Mouse (Mus musculus): Measurements from ENCODE around the gene Mindy4. TPM values are rescaled to one million over a fixed set of nuclear protein-coding genes. Genes with fewer than 3 reads are reported as not detected.
"Not testable (repeated sequence)": the region's sequence is repeated elsewhere in the genome, so short reads cannot be mapped to it uniquely, and the experiment has no call there.

Gene Mindy4
- total RNA-seq (2021), result 1 to 10 TPM; 2.9 to 5.6 TPM
- polyA plus RNA-seq (2012; rRNA removed), result 5.5 and 5.9 TPM in 2 replicates
- long read RNA-seq, full-length matches to known transcripts, result 1 of 2 reads
- long read RNA-seq, partial matches to known transcripts, result 0 of 2 reads
- long read RNA-seq, other reads (novel, unspliced or antisense), result 1 of 2 reads

DNA sequence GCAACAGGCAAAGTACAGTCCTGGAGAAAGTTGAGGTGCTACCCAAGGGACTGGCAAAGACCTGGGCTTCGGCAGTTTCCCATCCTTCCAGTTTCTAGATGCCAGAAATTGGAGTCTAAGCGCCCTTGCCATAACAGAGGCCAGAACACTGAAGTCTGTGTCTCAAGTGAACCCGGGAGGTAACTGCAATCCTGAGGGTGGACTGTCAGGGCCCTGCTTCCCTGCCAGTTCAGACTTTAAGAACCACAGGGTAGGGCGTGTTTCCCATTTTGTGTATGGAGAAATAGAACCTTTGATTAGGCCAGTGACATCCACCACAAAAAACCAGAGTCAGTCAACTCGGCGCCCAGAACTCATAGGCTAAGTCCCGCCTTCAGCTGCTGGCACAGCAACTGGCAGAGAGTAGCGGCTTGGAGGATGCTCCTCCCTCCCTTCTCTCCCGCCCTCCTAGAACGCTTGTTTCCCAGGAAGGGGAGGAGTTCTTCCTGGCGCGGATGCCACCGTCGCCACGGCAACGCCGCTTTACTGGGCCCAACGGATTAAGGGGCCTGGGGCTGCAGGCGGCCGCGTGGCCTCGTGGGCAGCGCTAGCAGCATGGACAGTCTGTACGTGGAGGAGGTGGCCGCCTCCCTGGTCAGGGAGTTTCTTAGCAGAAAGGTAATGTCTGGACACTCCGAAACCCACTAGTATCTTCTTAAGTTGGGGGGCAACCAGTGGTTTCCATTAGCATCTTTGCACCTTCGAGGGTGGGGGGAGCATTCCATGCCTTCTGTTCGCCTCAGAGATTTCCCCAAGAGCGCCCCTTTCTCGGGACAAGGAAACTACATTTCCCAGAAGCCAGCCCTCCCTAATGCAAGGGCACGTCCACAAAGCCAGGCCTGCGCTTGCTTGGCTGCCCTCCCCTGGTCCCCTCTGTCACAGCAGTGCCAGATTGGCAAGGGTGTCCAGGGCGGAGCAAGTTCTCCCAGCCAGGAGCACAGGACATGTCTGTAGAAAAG, at the start of gene Mindy4:
Mindy4 (plus strand) TSS at position 471 of the 998 bp plus-strand sequence.
- peak; percentile 93 for DNase-seq

DNA sequence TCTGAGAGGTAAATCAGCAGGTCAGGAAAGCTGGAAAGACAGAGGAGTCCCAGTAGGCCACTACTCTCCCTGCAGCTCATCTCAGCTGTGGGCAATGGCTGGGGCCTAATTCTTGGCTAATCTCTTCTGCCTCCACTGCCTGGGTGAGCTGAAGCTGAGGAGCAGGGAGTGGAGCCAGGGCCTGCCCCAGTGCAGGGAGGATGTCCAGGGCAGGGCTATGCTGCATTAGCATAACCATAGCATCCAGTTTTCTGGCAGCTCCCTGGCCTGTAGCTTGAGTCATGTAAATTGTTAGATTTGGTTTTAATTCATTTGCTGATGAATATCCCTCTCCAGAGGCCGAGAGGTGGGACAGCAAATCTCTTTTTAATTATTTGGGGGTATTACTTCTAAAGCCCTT, 43.9 kb upstream of the Mindy4 start:
- no peak for DNase-seq

DNA sequence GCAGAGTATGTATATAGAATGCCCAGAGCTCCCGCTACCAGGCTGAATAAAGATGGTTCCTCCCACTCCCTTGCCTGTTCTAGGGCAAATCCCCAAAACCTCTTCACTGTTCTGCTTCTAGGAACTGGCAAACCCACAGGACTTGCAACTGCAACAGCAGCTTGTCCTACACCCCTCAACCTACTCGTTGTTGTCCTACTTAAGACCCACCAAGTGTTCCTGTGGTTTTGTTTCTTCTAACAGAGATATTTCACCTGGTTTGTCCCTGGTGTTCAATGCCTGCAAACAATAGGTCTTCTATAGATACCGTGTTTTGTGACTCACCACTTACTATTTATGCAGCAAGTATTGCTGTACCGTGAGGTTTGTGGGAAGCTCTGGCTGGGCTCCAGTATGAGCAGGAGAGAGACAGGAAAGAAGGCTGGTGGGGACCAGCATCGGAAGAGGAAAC, 41.8 kb upstream of the Mindy4 start:
- no peak for DNase-seq

DNA sequence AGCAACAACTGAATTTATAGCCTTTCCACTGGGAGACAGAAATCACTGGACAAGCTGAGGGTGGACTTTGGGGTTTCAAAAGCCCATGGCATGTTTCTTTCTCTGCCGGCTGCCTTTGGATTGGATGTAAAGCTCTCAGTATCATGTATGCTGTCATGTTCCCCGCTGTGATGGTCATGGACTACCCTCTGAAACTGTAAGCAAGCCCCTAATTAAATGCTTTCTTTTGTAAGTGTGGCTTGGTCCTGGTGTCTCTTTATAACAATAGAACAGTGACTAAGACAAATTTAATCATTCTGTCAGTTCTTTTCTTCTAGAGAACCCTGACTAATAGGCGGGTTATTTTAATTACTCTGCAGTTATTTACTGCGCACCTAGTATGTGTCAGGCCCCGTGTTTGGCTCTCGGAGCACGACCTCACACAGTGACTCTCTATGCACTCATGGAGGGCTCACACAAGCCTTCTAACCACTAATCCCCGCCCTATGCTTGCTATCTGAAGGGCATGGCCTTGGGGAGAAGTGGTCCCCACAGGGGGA, 40.1 kb upstream of the Mindy4 start:
- DNase-seq, result no peak

DNA sequence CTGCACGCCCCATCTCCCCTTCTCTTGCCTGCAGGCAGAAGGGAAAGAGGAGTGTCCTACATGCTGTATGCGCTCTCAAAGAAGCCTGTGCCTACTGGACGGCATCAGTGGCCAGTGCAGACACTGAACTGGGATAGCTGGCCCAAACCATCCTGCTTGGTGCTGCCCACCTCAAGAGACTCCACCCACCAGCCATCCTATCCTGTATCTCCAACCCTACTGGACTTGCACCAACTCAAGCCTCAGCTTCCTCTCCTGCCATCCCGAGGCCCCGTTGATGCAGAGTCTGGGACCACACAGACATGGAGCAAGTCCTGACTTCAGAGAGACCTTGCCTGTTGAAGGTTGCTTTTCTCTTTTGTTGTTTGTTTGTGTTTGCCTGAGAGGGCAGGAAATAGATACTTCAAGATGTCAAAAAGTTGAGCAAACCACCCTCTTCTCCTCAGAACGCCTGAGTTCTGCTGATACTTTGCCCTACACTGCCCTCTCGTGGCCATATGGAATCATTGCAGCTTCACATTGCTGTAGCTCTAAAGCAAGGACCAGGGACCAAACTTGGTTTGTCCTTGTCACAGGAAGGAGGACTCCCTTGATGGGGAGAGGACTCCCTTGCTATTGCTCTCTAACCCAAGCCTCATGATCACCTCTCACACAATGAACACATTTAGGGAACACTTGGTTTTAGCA, 36.3 kb upstream of the Mindy4 start:
- peak; percentile 63 for DNase-seq

DNA sequence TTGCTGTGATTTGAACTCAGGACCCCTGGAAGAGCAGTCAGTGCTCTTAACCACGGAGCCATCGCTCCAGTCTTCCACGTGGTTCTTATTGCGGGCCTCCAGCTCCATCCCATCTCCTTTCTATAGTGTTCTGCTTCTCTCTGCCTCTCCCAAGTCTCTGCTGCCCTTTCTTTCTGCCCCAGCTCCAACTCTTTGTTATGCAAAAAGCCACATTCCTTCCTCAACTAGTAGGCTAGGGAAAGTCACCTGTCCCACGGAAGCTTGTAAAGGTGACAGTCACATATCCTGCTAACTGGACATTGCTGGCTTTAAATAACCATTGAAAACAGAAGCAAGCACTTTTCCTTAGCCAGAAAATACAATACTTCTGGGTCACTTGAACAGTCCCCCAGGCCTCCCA, 33.4 kb upstream of the Mindy4 start:
- DNase-seq, result no peak

DNA sequence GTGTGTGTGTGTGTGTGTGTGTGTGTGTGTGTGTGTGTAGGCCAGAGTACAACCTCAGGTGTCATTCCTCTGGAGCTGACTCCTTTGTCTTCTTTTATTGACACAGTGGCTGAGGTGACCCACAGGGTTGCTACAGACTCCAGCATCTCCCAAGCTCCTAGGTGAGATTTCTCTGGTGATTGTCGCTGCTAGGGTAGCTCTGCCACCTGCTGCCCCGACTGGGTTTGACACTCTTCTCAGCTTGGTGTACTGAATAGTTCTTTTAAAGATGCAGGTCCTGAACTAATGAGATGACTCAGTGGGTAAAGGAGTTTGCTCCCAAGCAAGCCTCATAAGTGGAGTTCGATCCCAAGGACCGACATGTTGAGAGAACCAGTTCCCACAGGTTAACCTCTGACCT, 31.5 kb upstream of the Mindy4 start:
- DNase-seq, result no peak

DNA sequence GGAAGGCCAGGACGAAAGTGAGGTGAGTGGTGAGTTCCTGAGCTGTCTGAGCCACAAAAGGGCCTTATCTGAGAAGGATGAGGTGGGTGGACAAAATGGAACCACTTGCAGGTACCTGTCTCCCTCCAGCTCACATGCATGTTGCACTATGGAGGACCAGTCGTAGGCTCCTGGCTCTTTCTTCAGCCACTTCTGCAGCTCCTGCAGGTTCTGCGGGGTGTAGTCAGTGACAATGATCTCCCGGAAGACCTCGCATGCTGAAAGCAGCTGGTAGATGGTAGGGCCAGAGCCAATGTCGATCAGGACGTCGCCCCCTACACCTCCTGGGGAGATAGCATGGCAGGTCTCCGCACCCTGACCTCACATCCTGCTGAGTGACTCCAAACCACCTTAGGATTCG, 30.0 kb upstream of the Mindy4 start:
- DNase-seq, result no peak

DNA sequence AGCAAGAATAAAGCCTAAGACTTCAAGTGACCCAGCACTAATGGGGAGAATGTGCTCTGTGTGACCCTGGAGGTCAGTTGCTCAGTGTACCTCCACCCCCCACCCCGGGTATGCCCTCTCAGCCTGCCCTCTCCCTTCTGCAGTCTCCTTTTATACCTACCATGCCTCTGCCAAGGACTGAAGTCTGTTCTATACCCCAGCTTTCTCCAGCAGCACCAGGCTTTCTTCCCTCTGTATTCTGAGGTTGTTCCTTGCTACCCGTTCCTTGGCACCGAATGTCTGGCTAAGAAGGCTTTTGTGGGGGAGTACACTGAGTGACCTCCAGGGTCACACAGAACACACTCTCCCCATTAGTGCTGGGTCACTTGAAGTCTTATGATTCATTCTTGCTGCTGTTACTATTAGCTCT, 29.2 kb upstream of the Mindy4 start:
- DNase-seq, result no peak

DNA sequence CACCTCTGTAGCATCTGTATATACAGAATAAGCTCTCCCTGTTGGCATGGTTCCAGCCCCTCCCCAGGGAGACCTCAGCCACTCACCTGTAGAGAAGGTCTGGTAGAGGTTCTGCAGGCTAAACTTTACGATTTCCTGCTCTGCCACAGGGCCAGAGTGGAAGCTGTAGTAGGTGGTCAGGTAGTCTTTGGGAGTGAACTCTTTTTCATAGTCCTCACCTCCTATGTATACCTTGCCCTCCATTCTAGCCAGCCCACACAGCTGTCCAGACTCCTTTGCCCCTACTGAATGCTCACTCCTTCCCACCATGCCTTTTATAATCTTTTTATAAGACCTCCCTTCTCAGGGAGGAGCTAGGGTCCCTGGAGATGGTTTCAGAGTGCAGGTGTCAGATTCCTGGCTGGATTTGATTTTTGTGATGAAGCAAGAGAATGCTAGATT, 28.4 kb upstream of the Mindy4 start, which contains the start of gene Inmt:
Inmt (minus strand) TSS at position 303 of the 441 bp plus-strand sequence.
- DNase-seq, result no peak

DNA sequence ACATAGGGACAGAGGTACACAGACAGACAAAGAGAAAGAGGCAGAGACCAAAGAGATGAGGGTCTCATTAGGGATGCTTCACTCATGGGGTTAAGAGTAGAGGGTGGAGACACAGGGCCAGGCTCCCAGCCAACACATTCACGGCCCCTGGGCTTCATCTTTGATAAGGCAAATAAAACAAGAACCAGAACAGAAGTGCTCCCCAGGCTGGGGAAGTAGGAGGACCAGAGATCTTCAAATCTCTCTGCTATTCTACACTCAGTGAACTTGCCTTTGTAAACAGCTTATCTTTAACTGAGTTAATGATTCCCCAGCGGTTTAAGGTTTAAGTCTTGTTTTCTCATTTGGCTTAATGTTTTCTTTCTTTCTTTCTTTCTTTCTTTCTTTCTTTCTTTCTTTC, 27.7 kb upstream of the Mindy4 start:
- no peak for DNase-seq

DNA sequence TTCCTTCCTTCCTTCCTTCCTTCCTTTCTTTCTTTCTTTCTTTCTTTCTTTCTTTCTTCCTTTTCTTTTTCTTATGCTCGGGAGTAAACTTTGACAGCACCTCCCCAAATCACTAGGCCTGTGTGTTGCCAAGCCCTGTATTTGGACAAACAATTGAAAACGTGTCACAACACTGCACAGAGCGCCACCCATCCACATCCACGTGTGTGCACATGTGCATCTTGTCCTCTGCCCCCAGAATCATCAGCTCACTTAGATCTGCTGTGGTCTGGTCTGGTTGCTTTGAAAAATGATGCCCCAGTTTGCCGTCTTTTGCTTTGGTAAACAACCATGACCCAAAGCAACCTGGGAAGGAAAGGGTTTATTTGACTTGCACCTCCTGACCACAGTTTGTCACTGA, 27.3 kb upstream of the Mindy4 start:
- DNase-seq, result no peak

DNA sequence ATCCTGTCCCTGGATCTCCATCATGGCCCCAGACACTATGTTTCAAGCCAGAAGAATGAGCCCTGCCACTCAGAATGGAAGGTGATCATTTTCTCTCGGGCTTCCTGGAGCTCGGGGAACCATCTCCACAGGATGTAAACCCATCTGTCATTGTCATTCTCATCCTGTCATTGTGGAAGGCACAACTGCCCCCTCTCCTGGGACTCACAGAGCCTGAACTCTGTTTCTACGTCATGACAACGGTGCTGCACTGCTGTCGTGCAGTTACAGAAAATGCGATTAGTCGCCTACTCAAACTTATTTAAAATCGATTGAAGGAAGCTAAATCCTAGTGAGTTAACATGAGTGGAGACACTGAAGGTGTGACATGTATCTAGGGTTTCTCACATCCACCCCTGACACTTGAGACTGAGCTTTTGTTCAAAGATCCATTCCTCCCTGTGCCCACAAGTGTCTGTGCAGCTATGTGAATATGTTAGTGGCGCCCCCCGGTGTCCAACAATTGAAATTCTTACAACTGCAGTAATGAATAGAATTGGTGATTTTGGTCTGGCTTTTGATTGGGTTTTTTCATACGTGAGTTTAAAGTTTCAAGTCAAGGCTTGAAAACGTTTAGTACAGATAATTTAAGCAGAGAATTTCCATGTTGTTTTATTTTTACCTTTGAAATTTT, 26.0 kb upstream of the Mindy4 start:
- no peak for DNase-seq

DNA sequence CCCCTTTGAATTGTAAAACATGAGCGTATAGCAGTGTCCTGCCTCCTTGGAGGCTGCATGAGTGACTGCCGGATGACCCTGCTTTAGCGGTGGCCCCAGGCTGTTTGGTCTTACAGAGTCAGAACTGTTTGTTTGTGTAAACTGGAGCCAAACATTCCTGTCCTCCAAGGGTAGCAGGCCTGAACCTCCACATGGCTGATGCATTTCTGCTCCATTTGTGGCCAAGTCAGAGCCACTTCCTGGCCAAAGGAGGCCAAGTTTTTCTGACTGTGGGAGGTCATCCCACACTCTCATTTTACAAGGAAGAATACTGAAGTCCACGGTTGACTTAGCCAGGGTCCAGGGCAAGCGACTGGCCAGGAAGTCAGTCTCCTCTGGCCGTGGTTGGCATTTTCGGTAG, 23.6 kb upstream of the Mindy4 start:
- DNase-seq, result no peak

DNA sequence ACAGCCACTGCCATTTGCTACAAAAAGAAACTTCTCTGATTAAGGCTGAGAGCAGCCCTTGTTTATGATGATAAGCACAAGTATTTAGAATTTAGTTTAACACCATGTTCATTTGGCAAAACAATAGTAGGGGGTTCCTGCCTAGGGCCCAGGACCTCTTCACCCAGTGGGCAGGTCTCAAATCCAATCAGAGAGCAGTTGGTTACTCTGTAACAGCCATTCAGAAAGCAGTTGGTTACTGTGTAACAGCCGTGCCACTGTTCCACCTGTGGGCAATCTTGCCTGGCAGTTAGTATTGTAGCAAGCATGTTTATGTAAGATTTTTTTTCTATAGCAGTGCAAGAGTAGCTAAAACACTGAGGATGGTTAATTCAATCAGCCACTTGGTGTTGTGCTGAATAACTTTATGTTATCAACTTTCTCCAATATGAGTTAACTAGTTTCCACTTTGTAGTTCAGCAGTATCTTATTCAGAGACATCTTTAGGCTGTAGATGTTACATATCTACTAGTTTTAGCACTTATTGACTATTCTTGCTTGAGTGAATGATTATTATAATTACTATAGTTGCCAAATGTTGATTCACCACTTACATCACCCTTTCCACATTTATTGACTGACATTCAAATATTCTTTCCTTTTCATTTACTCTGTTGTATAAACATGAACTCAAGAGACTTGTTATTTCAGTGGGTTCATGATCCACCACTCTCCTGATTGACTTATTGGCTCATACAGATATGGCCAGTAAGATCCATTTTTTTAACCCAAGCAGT, 20.3 kb upstream of the Mindy4 start:
- no peak for DNase-seq

DNA sequence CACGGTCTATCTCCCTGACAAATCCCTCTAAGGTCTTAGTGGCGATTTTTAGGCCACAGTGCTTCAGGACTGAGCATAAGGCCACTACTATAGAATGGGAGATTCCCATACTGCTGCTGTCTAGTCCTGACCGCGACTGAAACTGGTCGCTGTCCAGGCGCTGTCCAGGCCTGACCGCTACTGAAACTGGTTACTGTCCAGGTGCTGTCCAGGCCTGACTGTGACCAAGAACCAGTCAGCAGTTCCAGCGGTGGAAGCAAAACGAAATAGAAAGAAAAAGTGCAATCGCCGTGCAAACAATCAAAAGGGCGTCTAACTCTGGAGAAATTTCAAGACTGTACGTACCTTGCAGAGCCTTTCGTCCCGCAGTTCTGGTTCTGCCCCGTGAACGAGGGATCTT, 15.4 kb upstream of the Mindy4 start:
- DNase-seq, result not testable (repeated sequence)

DNA sequence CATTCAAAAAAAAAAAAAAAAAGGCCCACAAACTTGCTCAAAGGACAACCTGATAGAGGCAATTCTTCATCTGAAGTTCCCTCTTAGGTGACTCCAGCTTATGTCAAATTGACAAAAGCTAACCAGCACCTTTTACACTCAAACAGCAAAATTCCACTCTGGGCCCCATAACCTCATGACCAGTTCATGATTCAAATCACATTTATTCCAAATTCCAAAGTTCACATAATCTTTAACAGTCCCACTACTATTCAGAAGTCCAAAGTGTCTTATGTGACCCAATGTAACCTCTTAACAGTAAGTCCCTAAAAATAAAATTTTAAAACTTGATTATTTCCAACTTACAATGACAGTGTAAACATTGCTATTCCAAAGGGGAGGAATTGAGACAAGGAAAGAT, 13.8 kb upstream of the Mindy4 start:
- DNase-seq, result no peak

DNA sequence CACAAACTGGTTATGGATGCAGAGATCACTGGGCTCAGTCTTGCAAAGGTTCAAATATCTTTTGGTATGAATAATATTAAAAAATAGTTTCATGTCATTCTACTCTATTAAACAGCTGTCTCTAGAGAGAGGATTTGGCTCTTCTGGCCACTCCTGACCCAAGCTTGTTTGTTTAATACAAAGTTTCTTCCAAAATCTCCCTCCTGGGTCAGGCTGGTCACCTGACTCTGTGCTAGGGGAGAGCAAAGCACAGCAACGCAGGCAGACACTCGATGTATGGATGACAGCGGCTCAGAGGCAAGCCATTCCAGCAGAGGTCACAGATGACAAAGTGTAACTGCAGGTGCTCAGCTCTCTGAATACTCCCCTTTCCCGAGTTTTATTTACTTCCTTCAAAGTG, 11.6 kb upstream of the Mindy4 start:
- no peak for DNase-seq

DNA sequence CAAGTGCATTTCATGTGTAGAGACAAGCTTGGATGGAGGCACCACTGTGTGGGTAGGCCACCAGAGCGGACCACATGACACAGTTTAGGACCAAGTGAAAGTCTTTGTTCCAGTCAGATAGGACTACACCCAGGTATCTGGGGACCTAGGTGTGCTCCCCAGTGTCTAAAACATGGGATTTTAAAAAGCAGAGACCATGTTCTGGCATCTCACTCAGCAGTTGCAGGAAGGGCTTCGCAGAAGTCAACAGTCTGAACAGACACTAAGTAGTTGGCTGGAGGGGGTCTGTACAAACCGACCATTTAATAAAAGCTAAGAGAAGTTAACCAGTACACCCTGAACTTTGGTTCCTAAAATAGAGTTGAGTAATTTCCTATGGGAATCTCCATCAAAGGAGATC, 10.0 kb upstream of the Mindy4 start:
- DNase-seq, result no peak

DNA sequence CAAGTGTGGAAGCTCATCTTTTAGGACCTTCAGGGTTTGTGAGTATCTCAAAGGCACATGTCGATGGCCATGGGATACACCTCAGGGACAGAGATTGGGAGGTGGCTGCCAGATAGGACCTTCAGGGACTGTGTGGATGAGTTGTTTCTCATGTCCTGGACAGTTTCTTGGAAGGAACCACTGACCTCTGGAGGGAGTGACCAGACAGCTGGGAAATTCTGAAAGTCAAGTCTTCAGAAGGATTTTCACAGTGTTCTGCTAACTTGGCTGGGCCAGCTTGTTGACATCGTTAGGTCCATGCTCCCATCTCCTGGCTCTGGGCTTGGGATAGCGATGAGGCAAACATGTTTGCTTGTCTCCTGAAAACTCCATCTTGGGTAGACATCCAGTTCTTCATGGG, 4.1 kb upstream of the Mindy4 start:
- DNase-seq, result no peak

DNA sequence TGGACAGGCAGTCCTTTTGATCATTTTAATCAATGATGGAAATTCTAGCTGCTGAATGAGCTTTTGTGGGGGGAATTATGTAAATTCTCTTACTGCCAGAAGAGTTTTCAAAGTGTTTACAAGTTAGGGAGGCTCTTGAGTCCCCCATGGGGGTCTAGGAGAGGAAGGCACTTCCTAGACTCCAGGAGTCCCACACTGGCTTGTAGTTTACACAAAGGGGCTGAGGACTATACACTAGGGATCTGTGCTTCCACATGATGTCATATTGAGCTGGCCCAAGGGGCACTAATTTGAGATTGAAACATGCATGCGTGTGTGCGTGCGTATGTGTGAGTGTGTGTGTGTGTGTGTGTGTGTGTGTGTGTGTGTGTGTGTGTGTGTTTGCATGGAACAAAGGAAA, 748 bp downstream of the Mindy4 start:
- no peak for DNase-seq
